Mouse (Mus musculus): ENCODE data around the gene Ercc5.

DNA sequence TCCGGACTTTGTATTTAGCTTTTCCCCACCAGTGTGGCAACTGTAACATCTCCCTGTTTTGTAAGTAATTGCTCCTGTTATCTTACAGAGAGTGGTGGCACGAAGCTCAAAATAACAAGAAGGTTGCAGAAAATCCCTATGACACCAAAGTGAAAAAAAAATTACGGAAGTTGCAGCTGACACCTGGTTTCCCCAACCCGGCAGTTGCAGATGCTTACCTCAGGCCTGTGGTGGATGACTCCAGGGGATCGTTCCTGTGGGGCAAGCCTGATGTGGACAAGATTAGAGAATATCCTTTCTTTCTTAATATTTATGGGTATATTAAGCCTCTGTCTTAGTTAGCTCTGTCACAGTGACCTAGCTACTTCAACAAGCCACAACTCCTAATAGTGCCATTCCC is 30.5 kb downstream of the Ercc5 start:
- TF ChIP-seq POLR2A (IDR thresholded peaks at IDR 0.05; ENCODE audit: borderline replicate concordance, control insufficient read depth, low read depth, low read length) (no peak), CTCF (IDR thresholded peaks at IDR 0.05; ENCODE audit: control insufficient read depth, insufficient read depth, low read length) (no peak)

Data from bone marrow, adult 2 months (tissue).